Mouse (Mus musculus) MEL (cell line): Measurements from ENCODE around the gene Klhl24.

Experiments
- CTCF ChIP-seq, 3 experiments: IDR thresholded peaks in 2 of 3; conservative IDR thresholded peaks in 1 of 3; 2 replicates each; pipeline ENCODE4 v1.5.1; 2011 to 2012; ENCODE audit warnings: low read length in 3 of 3, low read depth in 2 of 3, mild to moderate bottlenecking in 2 of 3, improper control_type of control experiment in 1 of 3, inconsistent platforms in 1 of 3, mixed read lengths in 1 of 3, moderate library complexity in 1 of 3; ENCODE audit not compliant: control insufficient read depth in 1 of 3, insufficient read depth in 1 of 3, poor library complexity in 1 of 3, severe bottlenecking in 1 of 3
- MYC ChIP-seq: IDR thresholded peaks from 2 replicates; pipeline ENCODE4 v1.6.1; 2011; ENCODE audit warnings: low read depth, mild to moderate bottlenecking, low read length, improper control_type of control experiment, moderate library complexity
- NRF1 ChIP-seq: IDR thresholded peaks from 2 replicates; pipeline ENCODE4 v1.6.1; 2014; ENCODE audit warnings: low read depth, mild to moderate bottlenecking, inconsistent platforms, low read length, improper control_type of control experiment, moderate library complexity; ENCODE audit not compliant: poor library complexity, insufficient read depth, severe bottlenecking
- ZNF384 ChIP-seq: IDR thresholded peaks from 2 replicates; pipeline ENCODE4 v1.6.1; 2012; ENCODE audit warnings: low read depth, mild to moderate bottlenecking, inconsistent platforms, low read length, improper control_type of control experiment

- no peak for TF ChIP-seq ZNF384
- no peak for TF ChIP-seq CTCF (IDR thresholded peaks at IDR 0.05 in 2 of 3, conservative IDR thresholded peaks at IDR 0.05 in 1 of 3; ENCODE audit: control insufficient read depth in 1 of 3, insufficient read depth in 1 of 3, low read depth in 2 of 3, low read length in 3 of 3, poor library complexity in 1 of 3, severe bottlenecking in 1 of 3)
- TF ChIP-seq MYC: no peak
- no peak for TF ChIP-seq NRF1
Measured at GRCm38 (mm10) chr16:20084623-20085022, 12.7 kb upstream of the Klhl24 start.
